Mouse (Mus musculus): ENCODE results near the gene Dcst1.

- TF ChIP-seq CTCF (IDR thresholded peaks at IDR 0.05; ENCODE audit: insufficient read depth, low read depth, low read length) (no peak), POLR2A (IDR thresholded peaks at IDR 0.05; ENCODE audit: insufficient read depth, low read depth, low read length) (no peak)
Observed at GRCm38 (mm10) chr3:89305551-89306325, 59.3 kb downstream of the Dcst1 start.
